ENCODE assay signal across 11 mouse cellular contexts in genomic region chr2:142329761-142330160, GRCm38 (mm10).
"Had no signal": no experiment of that assay in that cellular context is flagged by ENCODE, and none has a peak within 500 bp of the region (broad histone marks: within the 10 kb centered on the region; RNA-seq: fewer than 3 reads in every experiment).

No protein-coding gene starts in this region.

- H3K27ac ChIP-seq: layer of hippocampus, adult 2 months; limb, embryonic 12.5 days; liver, embryonic 13.5 days; lung, embryonic 15.5 days; stomach, postnatal 0 days had no signal

- H3K9ac ChIP-seq: limb, embryonic 12.5 days; liver, embryonic 13.5 days; liver, postnatal 0 days; lung, embryonic 15.5 days had no signal

- H3K36me3 ChIP-seq: limb, embryonic 12.5 days; liver, embryonic 13.5 days; lung, embryonic 15.5 days had no signal

- H3K9me3 ChIP-seq: limb, embryonic 12.5 days; liver, embryonic 13.5 days; lung, embryonic 15.5 days had no signal

- ATAC-seq: liver, postnatal 0 days had no signal

- DNase-seq: kidney, postnatal 10 days; kidney, postnatal 4 days; liver; liver, embryonic 13.5 days; liver, postnatal 0 days; lung, postnatal 14 days; thymus, postnatal 4 days had no signal

- H3K27me3 ChIP-seq: limb, embryonic 12.5 days; liver, embryonic 13.5 days; lung, embryonic 15.5 days had no signal

- H3K4me3 ChIP-seq: layer of hippocampus, adult 2 months; limb, embryonic 12.5 days; liver, embryonic 13.5 days; lung, embryonic 15.5 days had no signal

- H3K4me1 ChIP-seq: liver, embryonic 13.5 days; lung, embryonic 15.5 days had no signal

- H3K4me2 ChIP-seq: limb, embryonic 12.5 days; liver, embryonic 13.5 days; lung, embryonic 15.5 days had no signal
